Mouse (Mus musculus) hindbrain, embryonic 10.5 days (tissue): ENCODE measurements around the gene Adamtsl2. TPM values are rescaled to one million over a fixed set of nuclear protein-coding genes. Genes with fewer than 3 reads are reported as not detected.
A peak's percentile ranks its signal among the peaks of the same experiment; 100 is the strongest.

ENCODE experiments used
- DNase-seq: peaks from one replicate; pipeline ENCODE4 v3.0.0-alpha.2; 2017; ENCODE audit warnings: low spot score
- H3K27ac ChIP-seq: fragments of 300-500 bp; sonication (generic); 2 replicates; pipeline ENCODE4 v1.5.1; 2016; ENCODE audit warnings: mild to moderate bottlenecking, moderate library complexity
- H3K27me3 ChIP-seq: fragments of 300-500 bp; sonication (generic); 2 replicates; pipeline ENCODE4 v1.6.1; 2016; ENCODE audit warnings: mild to moderate bottlenecking; ENCODE audit not compliant: poor library complexity, insufficient read depth, severe bottlenecking
- H3K36me3 ChIP-seq: fragments of 300-500 bp; sonication (generic); 2 replicates; pipeline ENCODE4 v1.6.1; 2016; ENCODE audit warnings: mild to moderate bottlenecking, moderate library complexity
- H3K4me1 ChIP-seq: fragments of 300-500 bp; sonication (generic); replicated peaks from 2 replicates; pipeline ENCODE4 v1.6.1; 2016; ENCODE audit warnings: mild to moderate bottlenecking
- H3K4me3 ChIP-seq: fragments of 300-500 bp; sonication (generic); 2 replicates; pipeline ENCODE4 v1.5.1; 2016; ENCODE audit warnings: mild to moderate bottlenecking, moderate library complexity
- H3K9me3 ChIP-seq: fragments of 300-500 bp; sonication (generic); 2 replicates; pipeline ENCODE4 v1.6.1; 2016; ENCODE audit warnings: mild to moderate bottlenecking, moderate library complexity
- WGBS: fragments of 180-500 bp; shearing (Covaris S2); methylation state at CpG from one replicate; pipeline ENCODE4 v1.1.7; 2016; 5-methylcytosine and 5-hydroxymethylcytosine counted together
- polyA plus RNA-seq: library from polyadenylated mRNA; unstranded; fragments of >200 nt; fragmentation: Nextera tagmentation; extraction: Ambion mirVana; gene quantifications from 2 replicates; pipeline ENCODE4 v1.2.1, GENCODE M21; 2016

Adamtsl2 gene
- polyA plus RNA-seq, 1 experiment from 2014 or later, result 7.0 TPM

DNA sequence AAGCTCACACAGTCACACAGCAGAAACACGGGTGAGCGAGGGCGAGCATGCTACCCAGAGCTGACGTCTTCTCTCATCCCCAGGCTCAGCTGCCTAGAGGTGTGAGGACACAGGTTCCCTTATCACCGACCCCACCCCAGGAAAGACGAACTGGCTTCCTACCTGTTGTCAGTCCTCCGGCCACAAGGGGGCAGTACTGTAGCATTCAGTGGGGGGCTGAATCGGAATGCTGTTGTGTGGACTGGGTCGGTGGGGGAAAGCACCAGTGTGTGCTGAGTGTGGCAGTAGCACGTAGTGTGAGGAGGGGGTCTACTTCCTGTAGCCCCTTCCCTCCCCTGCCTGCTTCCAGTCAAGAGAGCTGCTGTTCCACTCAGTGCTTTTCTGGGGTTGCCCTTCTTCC lies 46.8 kb downstream of the Adamtsl2 start:
- H3K36me3 ChIP-seq, result no peaks in the 10 kb centered on the region
- no peak overlapping the region for H3K4me3 ChIP-seq
- 37% methylated on average over 10 of the region's 10 CpGs for WGBS
- H3K27me3 ChIP-seq, result peaks cover 16% of the 10 kb centered on the region
- H3K9me3 ChIP-seq, result peaks cover 3% of the 10 kb centered on the region; the same call in 1 of the 2 replicates
- no peak overlapping the region; the same call in 1 of the 2 replicates for H3K27ac ChIP-seq
- DNase-seq, result peak; percentile 38
- H3K4me1 ChIP-seq, result peaks cover 30% of the 10 kb centered on the region

DNA sequence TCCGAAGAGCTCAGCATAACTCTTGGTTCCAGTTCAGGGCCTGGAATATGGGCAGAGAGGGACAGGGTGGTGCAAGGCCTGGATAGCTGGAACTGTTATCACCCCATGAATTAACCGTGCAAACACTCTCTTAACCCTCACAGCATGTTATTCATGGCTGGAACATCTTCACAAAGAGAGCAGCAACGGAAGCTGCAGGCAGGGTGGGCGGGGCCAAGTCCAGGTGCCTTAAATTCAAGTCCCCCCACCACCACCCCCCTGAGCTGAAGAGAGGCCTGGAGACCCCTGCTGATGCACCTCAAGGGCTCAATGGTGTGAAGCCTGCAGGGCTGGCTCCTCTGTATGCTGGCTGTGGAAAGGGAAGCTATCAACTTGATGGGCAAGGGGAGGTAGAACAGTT lies 47.3 kb downstream of the Adamtsl2 start:
- 48% methylated on average over 4 of the region's 4 CpGs for WGBS
- H3K9me3 ChIP-seq, result peaks cover 3% of the 10 kb centered on the region; the same call in 1 of the 2 replicates
- no peak overlapping the region for H3K27ac ChIP-seq
- H3K4me1 ChIP-seq, result peaks cover 26% of the 10 kb centered on the region
- H3K4me3 ChIP-seq, result no peak overlapping the region
- no peaks in the 10 kb centered on the region for H3K36me3 ChIP-seq
- no peak for DNase-seq
- peaks cover 16% of the 10 kb centered on the region for H3K27me3 ChIP-seq

DNA sequence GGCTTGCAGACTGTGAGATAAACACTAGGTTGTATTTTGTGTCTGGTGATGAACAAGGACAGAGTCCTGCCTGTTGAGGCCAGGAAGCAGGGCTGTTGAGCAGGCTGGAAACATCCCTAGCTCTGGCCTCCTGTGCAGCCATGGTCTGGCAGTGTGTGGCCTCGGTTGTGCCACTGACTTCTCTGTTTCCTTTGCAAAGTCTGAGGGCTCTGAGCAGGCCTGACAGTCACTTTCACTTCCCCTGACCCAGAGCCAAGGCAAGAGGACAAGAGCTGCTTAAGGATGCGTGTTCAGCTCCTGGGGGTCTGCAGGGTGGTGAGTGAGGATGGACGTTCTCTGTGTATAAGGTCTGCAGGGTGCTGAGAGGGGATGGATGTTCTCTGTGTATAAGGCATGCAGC lies 49.8 kb downstream of the Adamtsl2 start:
- Histone ChIP-seq H3K4me3 (no peak overlapping the region), H3K36me3 (no peaks in the 10 kb centered on the region), H3K27me3 (peaks cover 9% of the 10 kb centered on the region), H3K4me1 (peaks cover 4% of the 10 kb centered on the region; the same call in 1 of the 2 replicates), H3K9me3 (peaks cover 3% of the 10 kb centered on the region; the same call in 1 of the 2 replicates), H3K27ac (0 out of 2 replicates have a peak overlapping the region, but pooled peaks have one; percentile 16)
- DNase-seq, result no peak
- WGBS, result 71% methylated on average over 3 of the region's 3 CpGs

DNA sequence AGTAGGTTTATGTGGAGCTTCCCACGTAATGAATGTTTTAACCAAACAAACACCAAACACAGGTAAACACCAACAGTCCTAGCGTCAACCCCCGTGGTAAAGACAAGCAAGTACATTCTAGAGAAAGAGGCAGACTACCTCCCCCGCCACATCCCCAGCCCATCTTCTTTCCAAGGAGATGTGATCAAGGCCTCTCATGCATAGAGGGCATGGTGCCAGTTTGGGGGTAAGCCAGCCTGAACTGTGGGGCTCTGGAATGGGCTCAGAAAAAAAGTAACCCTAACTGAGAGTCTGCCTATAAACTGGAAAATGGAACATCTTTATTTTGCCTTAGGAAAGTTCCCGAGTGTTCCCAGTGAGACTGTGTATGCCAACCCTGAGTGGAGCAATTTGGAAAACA lies 56.8 kb downstream of the Adamtsl2 start:
- peaks cover 27% of the 10 kb centered on the region for H3K27me3 ChIP-seq
- no peak for DNase-seq
- H3K4me3 ChIP-seq, result no peak overlapping the region
- H3K4me1 ChIP-seq, result no peaks in the 10 kb centered on the region
- WGBS, result 85% methylated on average over 5 of the region's 5 CpGs
- no peaks in the 10 kb centered on the region for H3K9me3 ChIP-seq
- no peaks in the 10 kb centered on the region for H3K36me3 ChIP-seq
- H3K27ac ChIP-seq, result no peak overlapping the region

DNA sequence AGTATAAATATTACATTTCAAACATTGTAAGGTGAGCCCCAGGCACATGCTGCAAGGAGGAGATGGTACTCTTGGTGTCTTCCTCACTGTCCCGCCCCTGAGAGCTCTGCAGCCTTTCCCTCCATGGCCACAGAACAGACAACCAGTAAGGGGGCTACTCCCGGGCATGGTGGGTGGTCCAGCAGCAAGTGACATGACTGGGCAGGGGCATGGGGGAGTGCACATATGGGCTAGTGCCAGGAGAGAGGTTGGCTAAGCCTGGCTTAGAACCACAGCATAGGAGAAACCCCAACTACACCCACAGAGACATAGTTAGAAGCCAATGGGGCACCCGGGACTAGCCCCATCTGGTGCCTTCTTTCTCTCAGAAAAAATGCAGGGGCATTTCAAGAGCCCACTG lies 57.2 kb downstream of the Adamtsl2 start:
- 76% methylated on average over 3 of the region's 3 CpGs for WGBS
- no peak for DNase-seq
- H3K4me3 ChIP-seq, result no peak overlapping the region
- no peaks in the 10 kb centered on the region for H3K36me3 ChIP-seq
- no peak overlapping the region for H3K27ac ChIP-seq
- no peaks in the 10 kb centered on the region for H3K4me1 ChIP-seq
- no peaks in the 10 kb centered on the region for H3K9me3 ChIP-seq
- peaks cover 31% of the 10 kb centered on the region for H3K27me3 ChIP-seq

DNA sequence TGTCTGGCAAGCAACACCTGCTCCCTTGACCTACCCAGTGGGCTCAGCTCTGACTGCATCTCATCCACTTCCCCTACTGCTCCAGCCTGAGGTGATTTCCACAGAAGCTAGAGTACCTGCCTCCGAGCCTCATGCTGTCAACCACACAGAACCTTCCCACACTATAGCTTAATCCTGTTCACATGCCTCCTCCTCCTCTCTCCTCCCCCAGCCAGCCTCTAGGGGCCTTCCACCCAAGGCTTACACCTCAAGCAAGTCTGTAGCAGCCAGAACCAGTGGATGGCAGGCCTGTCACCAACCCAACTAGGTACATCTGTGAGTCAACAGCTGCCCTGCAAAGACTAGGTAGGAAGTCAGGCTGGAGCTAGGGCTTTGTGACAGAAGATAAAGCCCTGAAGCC lies 57.6 kb downstream of the Adamtsl2 start:
- Histone ChIP-seq H3K27ac (no peak overlapping the region), H3K9me3 (no peaks in the 10 kb centered on the region), H3K36me3 (no peaks in the 10 kb centered on the region), H3K4me3 (no peak overlapping the region), H3K4me1 (peaks cover 2% of the 10 kb centered on the region), H3K27me3 (peaks cover 35% of the 10 kb centered on the region)
- no peak for DNase-seq
- WGBS, result 70% methylated on average over 1 of the region's 1 CpGs

DNA sequence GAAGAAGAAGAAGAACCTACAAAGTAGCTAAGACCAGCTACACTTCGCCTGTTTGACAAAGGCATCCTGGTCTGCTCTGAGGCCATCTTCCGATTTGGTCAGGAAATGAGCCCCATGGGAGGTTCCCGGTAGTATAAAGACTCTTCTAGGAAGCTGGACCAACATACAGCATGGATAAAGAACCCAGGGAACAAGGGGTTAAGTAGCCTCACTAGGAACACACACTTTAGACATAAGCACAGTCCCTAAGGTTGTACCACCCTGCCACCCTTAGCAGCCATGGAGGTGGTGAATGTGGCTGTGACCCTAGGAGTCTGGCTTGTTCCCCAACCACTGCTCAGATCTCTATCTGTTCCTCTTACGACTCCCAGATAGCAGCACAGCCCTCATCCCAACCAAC lies 59.2 kb downstream of the Adamtsl2 start:
- H3K4me1 ChIP-seq, result peaks cover 12% of the 10 kb centered on the region
- WGBS, result 65% methylated on average over 4 of the region's 4 CpGs
- no peak for DNase-seq

DNA sequence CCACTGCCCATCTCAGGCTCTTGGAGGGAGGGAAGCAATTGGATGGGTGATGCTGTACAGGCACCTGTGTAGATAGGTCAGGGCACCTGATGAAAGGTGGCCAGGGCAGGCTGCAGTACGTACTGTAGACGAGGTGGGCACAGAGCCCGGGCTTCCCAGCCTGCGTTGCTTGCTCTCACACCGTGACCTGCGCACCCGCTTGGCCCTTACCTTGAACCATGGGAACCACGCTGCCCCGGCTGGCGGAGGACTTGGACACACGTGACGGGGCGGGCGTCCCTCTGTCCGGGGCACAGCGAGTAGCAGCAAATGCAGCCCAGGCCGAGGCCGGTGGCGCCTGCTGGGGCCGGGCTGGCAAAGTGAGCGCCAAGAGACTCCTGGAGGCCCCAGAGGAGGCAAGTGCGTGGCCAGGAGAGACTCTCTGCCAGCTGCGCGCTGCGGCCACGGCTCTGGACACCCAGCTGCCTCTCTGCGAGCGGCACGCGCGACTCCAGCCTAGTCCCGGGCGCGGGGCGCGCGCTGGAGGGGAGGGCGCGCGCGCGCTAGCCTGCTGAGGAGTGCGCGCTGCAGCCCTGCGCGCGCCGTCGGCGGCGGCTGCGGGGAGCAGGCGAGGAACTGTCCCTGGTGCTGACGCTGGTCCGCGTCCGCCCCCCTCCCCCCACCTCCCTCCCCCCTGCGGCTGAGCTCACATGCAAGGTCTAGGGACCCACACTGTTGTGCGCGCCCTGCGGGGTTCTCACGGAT lies 62.9 kb downstream of the Adamtsl2 start, which contains the start of gene Fam163b:
TSS of gene Fam163b (minus strand) at position 542 of the 744 bp plus-strand sequence.
- Histone ChIP-seq H3K36me3 (no peaks in the 10 kb centered on the region), H3K27me3 (peaks cover 52% of the 10 kb centered on the region), H3K9me3 (no peaks in the 10 kb centered on the region), H3K27ac (no peak within 1 kb of the TSS), H3K4me1 (peaks cover 12% of the 10 kb centered on the region), H3K4me3 (peak within 1 kb of the TSS; percentile 56)
- WGBS, result 1% methylated on average over 62 of the region's 62 CpGs
- peak; percentile 56 for DNase-seq

More for the DNA sequence above, 59.2 kb downstream of the Adamtsl2 start:
- H3K36me3 ChIP-seq, result no peaks in the 10 kb centered on the region
- no peak overlapping the region for H3K4me3 ChIP-seq
- peaks cover 50% of the 10 kb centered on the region for H3K27me3 ChIP-seq
- no peaks in the 10 kb centered on the region for H3K9me3 ChIP-seq
- H3K27ac ChIP-seq, result no peak overlapping the region

DNA sequence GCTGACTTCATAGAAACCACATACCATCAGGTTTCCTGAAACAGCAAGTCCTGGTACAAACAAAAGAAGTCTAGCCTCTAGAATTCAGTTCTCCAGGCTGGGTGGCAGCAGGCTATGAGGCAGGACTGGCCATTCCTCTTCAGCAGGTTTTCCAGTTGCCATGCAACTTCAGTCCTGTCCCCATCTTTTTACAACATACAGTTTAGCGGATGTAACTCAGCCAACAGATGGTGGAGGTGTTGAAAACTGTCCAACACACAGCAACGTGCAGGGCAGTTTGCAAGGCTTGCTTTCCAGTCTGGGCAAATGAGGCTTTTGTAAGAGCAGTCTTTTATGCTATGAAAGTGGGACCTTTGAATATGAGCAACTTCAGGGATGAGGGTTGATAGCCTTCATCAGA lies 65.8 kb downstream of the Adamtsl2 start:
- DNase-seq, result no peak

DNA sequence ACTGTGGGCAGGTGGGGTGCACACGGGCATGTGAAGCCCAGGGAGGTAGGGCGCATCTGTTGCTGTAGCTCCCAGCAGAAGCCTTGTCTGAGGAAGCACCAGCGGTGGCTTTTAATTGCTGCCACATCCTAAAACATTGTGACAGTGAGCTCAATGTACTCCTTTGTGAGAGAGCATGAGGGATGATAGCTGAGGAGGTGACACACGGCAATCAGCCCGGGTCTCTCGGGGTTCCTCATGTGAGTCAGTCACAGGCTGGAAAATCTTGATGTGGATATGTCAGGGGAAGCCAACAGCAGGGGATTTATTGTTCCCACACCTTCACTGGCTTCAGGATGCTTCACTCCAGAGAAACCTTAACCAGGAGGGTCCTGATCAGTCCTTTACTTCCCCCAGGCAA lies 67.7 kb downstream of the Adamtsl2 start:
- Histone ChIP-seq H3K4me3 (no peak overlapping the region), H3K9me3 (no peaks in the 10 kb centered on the region), H3K27ac (no peak overlapping the region), H3K27me3 (peaks cover 20% of the 10 kb centered on the region), H3K4me1 (peaks cover 39% of the 10 kb centered on the region), H3K36me3 (no peaks in the 10 kb centered on the region)
- 86% methylated on average over 6 of the region's 6 CpGs for WGBS
- no peak for DNase-seq

More for the DNA sequence above, 65.8 kb downstream of the Adamtsl2 start:
- Histone ChIP-seq H3K4me1 (peaks cover 40% of the 10 kb centered on the region), H3K36me3 (no peaks in the 10 kb centered on the region), H3K4me3 (no peak overlapping the region), H3K27ac (no peak overlapping the region), H3K27me3 (peaks cover 39% of the 10 kb centered on the region), H3K9me3 (no peaks in the 10 kb centered on the region)
- WGBS, result 81% methylated on average over 2 of the region's 2 CpGs

DNA sequence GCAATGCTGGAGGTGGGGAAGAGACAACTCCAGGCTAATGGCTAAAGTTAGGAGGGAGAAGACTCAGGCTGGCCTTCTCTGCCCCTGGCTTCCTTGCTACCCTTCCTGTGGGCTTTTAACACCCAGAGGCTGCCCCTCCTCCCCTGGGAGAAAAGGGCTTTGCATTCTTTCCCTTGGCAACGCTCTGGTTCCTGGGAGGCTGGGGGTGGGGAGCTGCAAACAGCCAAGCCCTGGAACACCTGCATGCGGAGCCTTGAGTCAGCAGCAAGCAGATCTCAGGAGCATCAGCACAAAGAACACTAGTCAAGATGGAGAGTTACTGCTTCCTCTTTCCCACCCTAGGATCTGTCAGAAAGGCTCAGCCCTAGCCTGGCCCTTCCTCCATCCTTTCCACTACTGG lies 70.3 kb downstream of the Adamtsl2 start:
- H3K4me1 ChIP-seq, result peaks cover 37% of the 10 kb centered on the region
- DNase-seq, result no peak
- no peaks in the 10 kb centered on the region for H3K36me3 ChIP-seq
- no peaks in the 10 kb centered on the region for H3K9me3 ChIP-seq
- WGBS, result 4% methylated on average over 2 of the region's 2 CpGs
- H3K27ac ChIP-seq, result peak overlapping the region; percentile 51; the same call in 1 of the 2 replicates
- H3K4me3 ChIP-seq, result no peak overlapping the region
- no peaks in the 10 kb centered on the region for H3K27me3 ChIP-seq

DNA sequence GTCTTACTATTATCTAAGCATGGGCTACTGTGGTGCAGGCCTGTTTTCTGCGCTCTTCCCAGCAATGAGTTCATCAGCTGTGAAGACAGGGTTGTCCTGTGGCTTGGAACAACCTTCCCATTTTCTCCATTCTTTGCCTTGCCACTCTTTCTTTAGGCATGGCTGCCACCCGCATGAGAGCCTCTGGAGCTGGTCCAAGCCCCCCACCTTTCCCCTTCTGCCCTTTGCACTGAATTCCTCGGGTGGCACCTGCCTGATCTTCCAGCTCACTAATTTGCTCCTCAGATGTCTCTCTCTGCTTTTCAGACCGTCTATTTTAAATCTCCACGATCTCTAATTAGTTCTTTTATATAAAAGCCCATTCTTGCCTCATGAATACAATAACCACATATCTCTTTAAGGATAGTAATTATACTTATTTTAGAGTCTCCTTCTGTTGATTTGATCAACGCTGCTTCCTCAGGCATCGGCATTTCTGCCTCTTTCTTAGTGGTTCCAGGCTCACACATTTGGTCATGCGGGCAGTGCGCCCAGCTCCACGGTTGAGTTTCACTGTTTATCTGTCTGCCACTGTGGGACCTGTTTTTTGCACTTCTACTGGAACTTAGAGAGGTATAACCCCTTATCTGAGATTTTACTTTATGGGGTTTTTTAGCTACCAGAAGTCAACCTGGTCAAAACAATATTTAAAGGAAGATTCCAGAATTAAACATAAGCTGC lies 75.4 kb downstream of the Adamtsl2 start:
- DNase-seq, result no peak

DNA sequence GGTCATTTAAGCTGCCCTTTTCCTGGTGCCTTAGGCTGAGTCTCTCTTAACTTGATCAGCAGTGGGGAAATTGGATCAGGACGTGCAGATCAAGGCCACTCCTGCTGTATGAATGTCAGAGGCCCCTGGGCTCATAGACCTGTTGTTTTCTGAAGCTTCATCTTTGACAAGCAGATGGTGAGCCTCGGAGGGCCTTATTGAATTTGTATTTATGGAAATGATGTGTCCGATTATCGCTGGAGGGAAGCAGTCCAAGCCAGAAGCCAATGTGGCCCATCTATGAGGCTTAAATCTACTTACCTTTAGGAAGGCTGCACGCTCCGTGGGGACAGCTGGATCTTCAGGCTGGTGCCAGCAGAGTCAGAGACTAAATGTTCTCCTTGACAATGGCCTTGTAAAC lies 77.4 kb downstream of the Adamtsl2 start:
- WGBS, result 76% methylated on average over 6 of the region's 6 CpGs
- Histone ChIP-seq H3K27ac (no peak overlapping the region), H3K27me3 (no peaks in the 10 kb centered on the region), H3K4me1 (peaks cover 31% of the 10 kb centered on the region), H3K36me3 (no peaks in the 10 kb centered on the region), H3K4me3 (no peak overlapping the region), H3K9me3 (no peaks in the 10 kb centered on the region)
- DNase-seq, result no peak

More for the DNA sequence above, 75.4 kb downstream of the Adamtsl2 start:
- H3K27me3 ChIP-seq, result no peaks in the 10 kb centered on the region
- 86% methylated on average over 10 of the region's 10 CpGs for WGBS
- no peak overlapping the region for H3K27ac ChIP-seq
- no peak overlapping the region for H3K4me3 ChIP-seq
- H3K36me3 ChIP-seq, result no peaks in the 10 kb centered on the region
- H3K9me3 ChIP-seq, result no peaks in the 10 kb centered on the region
- peaks cover 33% of the 10 kb centered on the region for H3K4me1 ChIP-seq
